Mouse (Mus musculus) CD4-positive, CD25-positive, alpha-beta regulatory T cell, adult 4 months (primary cell): ENCODE results near the gene 2210016F16Rik. TPM values are rescaled to one million over a fixed set of nuclear protein-coding genes. Genes with fewer than 3 reads are reported as not detected.
"Not testable (repeated sequence)": the region's sequence is repeated elsewhere in the genome, so short reads cannot be mapped to it uniquely, and the experiment has no call there.

Experiments used
- ATAC-seq: one replicate; pipeline ENCODE4 v1.8.0; 2017
- polyA plus RNA-seq, 2 experiments: library from polyadenylated mRNA; unstranded; fragments of 100-300 nt; shearing (Covaris generic); gene quantifications; one replicate each; pipeline ENCODE4 v1.2.1; 2017

The 2210016F16Rik gene
- polyA plus RNA-seq: 10 to 100 TPM; 11.7 to 15.1 TPM

DNA sequence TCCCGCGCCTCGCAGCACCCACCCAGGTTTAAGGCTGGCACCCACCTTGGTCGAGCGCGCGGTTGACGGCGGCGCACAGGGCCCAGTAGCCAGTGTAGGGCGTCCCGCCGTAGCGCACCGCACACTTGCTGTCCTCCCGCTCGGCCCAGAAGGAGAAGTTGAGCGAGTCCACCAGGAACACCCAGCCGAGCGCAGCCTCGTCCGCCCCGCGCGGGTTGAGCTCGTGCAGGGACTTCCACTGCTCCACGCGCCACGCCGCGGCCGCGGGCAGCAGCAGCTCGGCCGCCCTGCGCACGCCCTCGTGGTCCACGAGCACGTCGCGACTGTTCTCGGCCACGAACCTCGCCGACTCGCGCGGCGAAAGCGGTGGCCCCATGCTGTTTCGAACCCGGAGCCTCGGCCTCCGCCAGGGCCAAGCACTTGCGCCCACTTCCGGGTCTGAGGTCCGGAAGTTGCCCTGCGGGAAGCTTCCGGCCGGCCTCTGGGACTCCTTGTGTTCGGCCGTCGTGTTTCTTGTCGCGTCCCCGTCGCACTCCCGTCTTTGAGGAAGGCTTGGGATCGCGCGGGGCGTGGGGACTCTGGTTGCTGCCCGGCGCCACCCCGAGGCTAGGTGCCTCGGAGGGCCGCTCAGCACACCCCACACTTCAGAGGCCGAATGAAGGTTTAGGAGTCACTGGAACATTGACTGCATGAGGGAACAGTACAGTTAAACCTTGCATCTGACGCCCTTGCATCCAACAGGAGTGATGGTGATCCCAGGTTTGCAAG, at the start of gene 2210016F16Rik:
Gene 2210016F16Rik (minus strand): TSS at position 447 of the 768 bp plus-strand sequence.
- ATAC-seq: peak; percentile 46

DNA sequence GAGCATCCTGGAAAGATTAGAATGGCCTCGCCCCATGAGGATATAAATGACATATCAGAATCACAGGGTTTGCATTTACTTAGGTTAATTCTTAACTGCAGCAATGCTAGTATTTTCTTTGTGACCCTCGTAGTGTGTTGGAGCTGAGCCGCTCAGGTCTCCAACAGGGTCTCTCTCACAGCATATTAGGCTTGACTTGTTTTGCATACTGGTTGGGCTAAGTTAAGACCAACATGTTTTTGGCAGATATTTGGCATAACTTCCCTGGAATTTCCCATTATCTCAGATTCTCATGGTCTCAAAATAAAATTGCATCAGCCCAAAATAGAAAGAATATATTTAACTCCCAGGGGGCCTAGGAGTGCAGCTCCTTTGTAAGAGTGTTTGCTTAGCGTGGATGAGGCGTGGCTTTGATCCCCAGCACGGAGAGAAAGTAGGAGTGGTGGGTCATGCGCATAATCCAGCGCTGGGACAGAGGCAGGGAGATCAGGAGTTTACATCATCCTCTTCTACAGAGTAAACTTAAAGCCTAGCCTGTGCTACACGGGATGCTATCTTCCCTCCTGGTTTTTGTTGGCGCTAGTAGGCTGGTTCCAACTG, 38.1 kb upstream of the 2210016F16Rik start:
- ATAC-seq: no peak

DNA sequence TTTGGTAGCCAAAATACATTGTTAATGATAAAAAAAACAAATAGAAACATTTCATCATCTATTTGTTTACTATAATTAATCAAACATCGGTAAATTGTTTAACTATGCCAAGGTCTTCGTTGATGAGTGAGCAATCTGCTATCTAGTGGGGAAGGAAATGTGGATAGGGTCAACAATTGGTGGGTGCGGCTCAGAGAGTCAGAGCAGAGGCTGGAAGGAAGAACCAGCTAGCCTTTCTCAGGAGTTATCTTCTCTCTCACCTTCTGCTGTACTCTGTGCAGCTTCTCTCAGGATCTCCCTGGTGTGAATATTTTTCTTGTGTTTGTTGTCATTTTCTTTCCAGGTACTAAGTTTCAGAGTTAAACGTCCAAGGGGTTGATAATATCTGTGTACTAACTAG, 37.2 kb upstream of the 2210016F16Rik start:
- no peak for ATAC-seq

DNA sequence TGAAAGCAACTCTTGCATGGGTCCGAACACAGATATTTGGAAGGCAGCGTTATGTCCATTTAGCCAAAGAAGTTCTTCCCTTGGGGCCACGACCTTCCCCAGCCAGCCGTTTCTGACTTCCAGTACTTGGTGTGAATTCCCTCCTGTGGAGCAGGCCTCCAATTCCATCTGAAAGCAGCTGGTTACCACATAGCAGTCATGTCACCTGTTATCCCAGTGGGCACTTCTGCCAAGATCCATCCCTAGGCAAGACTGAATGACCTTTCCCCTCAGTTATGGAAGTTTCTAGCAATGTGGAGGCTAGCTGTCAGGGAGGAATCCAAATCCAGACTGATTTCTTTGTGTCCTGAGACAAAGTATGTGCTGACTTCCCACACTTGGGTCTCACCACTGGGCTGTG, 36.0 kb upstream of the 2210016F16Rik start:
- ATAC-seq: no peak

DNA sequence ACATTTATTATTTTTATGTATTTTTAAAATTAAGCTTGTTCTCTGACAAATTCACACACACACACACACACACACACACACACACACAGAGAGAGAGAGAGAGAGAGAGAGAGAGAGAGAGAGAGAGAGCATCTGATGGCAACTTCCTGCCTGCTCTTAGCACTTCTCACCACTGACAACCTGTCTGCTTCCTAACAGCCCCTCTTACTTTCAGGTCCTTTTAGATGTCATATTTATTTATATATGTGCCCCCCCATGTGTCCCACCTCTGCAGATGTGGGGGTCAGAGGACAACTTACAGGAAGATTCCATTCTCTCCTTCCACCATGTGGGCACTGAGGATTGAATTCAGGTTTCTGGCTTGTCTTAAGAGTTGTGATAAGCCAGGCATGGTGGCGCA, 34.2 kb upstream of the 2210016F16Rik start:
- ATAC-seq: no peak

DNA sequence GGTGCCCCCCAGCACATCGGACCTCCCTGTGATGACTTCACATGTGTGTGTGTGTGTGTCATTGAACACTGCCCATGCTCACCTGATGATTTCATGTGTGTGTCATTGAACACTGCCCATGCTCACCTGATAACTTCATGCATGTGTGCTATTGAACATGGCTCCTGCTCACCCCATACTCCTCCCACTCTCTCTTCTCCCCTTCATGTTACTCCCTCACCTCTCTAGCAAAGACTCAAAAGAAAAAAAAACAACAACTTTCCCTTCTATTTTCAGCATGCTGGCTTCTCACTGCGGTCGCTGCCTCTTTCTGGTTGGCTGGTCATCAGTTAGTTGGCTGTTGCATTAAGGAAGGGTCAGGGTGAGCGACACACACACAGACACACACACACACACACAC, 33.6 kb upstream of the 2210016F16Rik start:
- no peak for ATAC-seq

DNA sequence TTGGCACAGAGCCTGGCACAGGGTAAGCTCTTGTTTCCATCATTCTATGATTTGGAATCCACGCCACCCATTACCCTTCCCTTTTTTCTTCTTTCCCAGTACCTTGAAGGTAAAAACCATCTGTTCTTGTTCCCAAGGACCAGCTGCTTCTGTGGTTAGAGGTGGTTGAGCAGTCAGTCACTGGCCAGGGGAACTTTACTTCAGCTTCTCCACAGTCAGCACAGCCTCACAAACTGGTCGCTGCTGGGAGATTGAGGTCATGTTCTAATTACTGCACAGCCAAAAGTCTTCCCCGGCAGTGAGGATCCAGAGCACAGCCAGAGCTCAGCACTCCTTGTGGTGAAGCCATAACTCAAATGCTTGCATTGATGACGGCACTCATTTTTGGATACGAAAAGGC, 30.8 kb upstream of the 2210016F16Rik start:
- no peak for ATAC-seq

DNA sequence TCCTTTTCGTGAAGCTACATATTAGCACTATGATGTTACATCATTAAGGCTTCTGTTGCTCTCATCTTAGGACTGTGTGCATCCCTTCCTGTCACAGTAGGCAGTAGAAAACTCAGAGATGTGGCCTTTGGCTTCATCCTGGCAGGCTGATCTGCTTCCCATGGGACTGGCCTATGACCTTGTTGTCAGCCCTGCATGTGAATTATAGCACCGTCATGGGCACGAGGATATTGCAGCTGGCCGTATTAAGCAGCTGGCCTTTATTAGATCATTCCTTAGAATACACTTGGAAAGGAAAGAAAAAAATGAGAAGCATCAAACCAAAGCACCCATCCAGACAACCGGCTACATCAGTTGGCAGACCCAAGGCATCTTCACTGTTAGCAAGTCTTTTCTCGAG, 30.3 kb upstream of the 2210016F16Rik start:
- ATAC-seq: no peak

DNA sequence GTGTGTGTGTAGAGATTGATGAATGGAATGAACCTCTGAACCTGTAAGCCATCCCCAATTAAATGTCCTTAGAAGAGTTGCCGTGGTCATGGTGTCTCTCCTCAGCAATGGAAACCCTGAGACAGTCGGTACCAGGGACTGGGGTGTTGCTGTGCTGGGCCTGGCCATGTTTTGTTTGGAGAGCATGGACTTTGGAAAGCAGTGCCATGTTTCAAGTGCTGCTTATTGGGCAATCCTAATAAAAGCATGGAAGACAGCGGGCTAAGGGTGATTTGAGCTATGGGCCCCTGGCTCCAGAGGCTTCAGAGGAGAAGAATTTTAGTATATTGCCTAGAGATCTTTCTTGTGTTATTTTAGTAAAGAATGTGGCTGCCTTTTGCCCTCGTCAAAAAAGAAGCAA, 26.0 kb upstream of the 2210016F16Rik start:
- ATAC-seq: no peak

DNA sequence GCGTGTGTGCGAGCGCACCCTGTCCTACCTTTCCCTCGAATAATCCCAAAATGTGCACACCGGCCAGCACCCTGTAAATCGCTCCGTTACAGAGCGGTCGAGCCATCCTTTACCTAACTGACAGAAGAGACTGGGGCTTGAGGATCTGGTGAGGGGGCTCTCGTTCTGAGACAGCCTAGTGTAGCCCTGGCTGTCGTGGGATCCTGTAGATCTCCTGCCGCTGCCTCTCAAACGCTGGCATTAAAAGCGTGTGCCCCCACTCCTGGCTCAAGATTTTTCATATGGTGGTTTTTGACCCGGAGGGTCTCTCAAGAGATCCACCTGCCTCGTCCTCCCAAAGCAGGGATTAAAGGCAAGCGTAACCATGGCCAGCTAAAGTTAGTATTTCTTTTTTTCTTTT, 18.2 kb upstream of the 2210016F16Rik start, which contains the start of gene Hnrnpk:
Gene Hnrnpk (minus strand): TSS at position 101 of the 400 bp plus-strand sequence.
- ATAC-seq: not testable (repeated sequence)

DNA sequence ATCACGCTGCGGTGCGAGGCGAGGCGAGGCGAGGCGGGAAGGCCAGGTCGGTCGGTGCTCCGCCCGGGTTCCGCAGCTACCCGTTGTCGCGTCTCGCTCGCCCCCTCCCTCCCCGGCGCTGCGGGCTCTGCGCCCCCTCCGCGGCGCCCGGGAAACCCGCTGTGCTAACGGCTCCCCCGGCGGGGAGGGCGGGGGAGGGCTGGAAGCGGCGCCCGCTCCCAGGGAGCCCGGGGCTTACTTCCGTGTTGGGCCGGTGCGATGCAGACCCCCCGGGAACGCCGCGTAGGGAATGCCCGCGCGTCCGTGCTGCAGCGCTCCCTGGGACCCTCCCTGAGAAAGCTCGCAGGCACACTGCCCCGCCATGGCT, 17.7 kb upstream of the 2210016F16Rik start:
- peak; percentile 34 for ATAC-seq

DNA sequence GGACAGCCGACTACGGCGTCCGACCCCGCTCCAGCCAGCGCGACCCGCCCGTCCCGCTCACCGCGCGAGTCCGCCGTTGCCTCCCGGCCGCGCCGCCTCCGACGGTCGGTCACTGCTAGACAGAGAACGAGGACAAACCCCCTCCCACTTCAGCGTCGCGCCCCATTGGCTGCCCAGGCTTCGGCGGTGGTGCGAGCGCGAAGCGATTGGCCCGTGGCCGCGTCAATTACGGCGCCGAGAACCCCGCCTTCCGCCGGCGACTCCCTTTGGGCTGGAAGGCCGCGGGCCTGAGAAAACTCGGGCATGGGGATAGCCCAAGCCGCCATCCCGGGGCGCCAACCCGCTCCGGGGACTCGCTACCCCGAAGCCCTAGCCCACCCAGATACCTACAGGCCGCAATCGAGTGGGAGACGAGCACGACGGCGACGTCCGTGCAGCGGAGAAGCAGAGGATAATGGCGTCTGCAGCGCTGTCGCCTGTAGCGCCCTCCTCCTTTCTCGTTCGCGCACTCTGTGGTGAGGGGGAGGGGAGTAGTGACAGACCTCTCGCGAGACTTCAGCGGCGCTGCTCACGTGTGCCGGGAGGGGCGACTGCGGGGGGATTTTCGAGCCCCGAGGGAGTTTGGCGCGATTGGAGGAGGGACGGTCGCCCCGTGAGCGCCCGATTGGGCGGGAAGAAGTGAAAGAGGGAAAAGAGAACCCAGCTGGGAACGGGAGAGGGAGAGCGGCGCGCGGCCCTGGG, 17.1 kb upstream of the 2210016F16Rik start, which contains the start of gene Rmi1:
Gene Rmi1 (plus strand): TSS at position 246 of the 741 bp plus-strand sequence.
- peak; percentile 85 for ATAC-seq

DNA sequence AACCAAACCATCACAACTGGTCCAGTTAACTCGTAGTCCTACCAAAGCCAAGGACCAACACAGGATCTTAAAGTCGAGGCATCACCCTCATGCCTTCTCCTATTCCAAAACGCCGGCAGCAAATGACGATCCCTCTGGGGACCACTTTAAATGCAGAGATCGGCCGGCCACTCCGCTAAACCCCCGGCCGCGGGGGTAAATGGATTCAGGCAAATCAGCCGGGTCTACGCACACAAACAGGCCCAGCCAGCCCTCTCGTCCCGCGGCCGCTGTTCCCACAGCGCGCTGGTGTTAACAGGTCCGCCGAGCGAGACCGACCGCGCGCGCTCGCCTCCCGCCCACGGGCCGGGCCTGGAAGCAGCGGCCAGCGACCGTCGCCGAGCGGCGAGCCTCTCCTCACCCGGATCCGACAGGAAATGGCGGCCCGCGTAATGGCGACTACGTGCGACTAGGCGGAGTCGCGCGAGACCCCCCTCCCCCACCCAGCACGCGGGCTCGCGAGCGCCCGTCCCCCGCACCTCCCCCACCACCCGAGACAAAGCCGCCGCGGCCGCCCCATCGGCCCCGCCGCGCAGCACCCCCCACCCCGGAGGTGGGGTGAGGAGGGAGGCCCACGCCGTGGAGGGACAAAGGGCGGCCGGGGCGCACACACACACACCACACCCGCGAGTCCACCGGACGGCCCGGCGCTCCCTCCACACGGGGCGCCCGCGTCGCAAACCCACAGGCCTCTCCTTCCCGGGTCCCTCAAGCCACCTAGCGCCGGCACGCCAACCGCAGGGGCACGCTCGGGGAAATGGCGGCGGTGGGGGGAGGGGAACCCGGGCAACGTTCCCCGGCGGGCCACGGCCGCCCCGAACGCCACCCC, 16.3 kb upstream of the 2210016F16Rik start:
- peak; percentile 17 for ATAC-seq

DNA sequence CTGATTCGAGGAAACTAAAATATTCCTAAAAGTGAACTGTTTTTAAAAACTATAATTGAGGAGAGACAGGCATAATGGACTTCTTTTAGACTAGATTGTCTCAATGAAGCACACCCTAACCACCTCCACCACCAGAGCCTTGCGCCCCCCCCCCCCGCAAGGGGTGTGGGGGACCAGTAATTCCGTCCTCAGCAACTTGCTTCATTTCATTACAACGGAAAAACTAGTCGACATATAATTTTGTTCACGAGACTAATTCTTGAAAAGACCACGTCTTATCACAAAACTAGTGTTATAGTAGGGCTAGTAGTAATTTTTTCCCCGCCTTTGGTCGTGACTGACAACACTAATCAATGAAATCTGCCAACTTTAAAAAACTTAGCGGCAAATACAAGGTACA, 15.6 kb upstream of the 2210016F16Rik start:
- no peak for ATAC-seq

DNA sequence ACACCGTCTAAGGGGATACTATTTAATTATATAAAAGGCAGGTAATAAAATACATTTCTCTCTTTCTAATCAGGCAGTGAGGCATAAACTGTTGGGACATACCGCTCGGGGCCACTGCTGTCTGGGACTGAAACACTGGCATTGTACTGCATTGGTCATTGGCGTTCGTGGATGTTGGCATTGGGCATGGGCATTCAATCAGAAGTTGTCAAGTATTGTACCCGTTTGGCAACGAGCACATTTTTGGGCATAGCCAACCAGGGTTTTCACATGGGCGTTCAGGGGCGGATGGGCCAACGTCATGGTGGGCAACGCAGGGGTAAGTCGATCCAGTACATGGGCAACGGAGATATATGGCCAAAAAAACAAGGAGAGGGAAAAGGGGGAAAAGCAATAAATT, 12.6 kb upstream of the 2210016F16Rik start:
- ATAC-seq: no peak

DNA sequence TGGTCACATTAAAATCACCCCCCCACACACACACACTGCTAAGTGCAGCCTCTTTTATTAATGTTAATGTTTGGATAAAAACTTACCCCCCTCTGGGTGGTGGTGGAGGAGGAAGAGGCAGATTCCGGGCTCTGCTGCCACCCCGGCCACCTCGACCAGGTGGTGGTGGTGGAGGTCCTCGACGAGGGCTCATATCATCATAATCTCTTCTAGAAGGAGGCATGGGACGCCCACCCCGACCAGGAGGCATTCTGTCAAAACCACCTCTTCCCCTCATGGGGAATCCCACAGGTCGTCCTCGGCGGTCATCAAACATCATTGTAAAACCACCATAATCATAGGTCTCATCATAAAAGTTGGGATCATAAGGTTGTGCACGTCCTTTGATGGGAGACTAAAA, 9.4 kb upstream of the 2210016F16Rik start:
- not testable (repeated sequence) for ATAC-seq

DNA sequence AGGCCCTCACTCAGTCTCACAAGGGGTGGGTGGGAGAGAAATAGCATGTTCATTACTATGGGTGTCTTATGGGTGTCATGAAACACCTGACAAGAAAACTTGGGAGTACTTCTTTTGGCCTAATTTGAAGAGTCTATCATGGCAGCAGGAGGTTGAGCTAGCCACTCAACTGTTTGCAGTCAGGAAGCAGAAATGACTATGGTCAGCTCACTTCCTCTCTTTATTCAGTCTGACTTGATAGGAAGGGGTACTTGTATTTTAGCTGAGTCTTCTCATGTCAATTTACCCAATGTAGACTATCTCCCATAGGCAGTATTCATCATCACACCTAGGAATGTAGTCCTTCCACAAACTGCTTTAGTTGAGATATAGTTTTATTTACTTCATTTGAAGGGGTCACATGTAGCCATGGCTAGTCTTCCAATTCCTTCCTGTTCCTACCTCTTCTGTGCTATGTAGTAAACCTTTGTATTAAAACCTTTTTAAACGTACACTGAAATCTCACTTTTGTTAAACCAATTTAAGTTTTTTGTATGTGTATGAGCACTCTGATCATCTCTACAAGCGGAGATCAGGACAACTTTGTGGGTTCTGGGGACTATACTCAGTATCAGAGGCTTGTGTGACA, 4.4 kb upstream of the 2210016F16Rik start:
- ATAC-seq: no peak

DNA sequence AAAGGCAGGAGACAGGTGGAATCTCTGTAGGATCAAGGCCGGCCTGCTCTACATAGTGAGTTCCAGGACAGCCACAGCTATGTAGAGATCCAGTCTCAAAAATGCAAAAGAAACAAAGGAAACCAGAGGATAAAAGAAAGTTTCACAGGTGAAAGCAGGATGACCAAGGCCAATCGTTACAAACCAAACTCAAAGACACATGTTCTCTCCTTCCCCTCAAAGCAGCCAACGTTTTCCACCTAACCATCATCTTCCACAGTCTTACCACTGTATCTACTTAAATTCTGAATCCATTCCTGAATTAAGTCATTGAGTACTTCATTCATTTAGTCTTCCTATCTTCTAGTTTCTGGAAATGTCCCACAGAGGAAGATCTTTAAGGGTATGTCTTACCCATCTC, 3.4 kb upstream of the 2210016F16Rik start:
- ATAC-seq: no peak

DNA sequence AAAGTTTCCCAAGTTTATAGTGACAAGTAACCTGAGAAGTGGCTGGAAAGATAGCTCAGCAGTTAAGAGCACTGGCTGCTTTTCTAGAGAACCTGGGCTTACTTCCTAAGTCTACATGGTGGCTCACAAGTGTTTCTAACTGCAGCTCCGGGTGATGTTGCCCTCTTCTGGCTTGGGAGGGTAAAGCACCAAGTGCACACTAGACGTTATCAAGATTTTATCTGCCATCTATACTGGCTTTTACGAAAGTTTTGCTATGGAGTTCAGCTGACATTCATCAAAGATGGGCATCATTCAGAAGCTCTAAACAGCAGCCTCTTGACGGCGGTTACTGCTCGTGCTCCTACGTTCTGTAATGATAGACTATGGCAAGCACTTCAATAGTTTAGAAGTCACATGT, 2.9 kb upstream of the 2210016F16Rik start:
- peak; percentile 82 for ATAC-seq

DNA sequence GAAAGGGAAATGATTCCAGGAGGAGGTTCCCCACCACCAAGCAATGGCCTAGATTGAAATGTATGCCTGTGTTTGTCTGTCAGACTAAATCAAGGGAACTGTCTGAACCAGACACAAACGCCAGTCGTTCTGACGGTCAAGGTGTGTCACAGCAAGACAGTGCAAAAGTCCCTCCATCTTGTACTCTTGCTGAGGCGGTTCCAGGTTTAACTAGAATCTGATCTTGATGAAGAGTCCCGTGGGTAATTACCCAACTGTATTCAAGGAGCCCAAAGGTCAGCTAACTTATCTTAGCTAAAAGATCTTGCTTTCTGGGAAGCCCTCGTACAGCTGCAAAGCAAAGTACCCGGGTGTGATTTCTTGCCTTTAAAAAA, 509 bp upstream of the 2210016F16Rik start:
- ATAC-seq: peak; percentile 0

DNA sequence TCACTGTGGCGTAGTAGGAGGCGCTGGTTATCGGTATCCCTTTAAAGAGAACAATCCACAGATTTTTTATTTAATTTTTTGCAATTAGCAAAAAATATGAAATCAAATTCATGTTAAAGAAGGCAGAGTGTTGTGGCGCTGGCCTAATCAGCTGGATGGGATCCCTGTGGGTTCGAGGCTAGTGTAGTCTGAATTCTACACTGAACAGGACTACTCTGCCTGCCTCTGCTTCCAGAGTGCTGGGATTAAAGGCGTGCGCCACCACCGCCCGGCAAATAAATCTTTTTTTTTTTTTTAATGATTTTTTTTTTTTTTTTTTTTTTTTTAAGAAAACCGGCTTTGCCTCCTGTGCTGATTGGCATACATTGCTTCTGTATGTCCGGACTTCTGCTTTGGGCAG, 654 bp downstream of the 2210016F16Rik start:
- no peak for ATAC-seq

DNA sequence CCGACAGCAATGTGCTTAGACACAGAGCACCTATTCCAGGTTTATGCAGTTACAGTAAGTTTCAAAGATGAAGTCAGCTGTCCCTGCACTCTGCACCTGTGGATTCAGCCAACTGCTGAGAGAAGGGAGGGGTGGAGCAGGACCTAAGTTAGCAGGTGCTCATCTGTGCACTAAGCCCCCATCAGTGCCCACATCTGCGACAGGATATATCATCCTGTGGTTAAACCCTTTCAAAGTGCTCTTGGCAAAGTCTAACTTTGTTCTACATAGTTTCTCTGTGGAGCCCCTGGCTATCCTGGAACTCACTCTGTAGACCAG, 11.9 kb downstream of the 2210016F16Rik start:
- no peak for ATAC-seq
